Mouse (Mus musculus): ENCODE data around the gene Hibadh. TPM values are rescaled to one million over a fixed set of nuclear protein-coding genes. Genes with fewer than 3 reads are reported as not detected.

Gene Hibadh
- polyA plus RNA-seq, 1 experiment from 2014 or later: 63.6 TPM

DNA sequence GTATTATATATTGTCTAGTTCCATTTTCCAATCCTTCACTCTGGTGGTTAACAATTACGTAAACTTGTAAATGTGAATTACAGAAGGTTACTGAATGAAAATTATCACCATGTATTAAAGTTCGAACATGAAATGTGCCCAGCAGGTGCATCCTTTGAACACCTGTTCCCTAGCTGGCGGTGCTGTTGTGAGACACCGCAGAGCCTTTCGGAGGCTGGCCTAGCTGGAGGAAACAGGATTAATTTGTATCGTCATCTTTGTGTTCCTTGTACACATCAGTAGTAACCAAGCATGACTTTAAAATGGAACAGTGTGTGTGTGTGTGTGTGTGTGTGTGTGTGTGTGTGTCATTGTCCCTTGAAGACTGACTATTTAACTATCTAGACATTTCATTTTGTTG lies 7.8 kb upstream of the Hibadh start:
- Histone ChIP-seq H3K4me1 (replicated peaks; ENCODE audit: control insufficient read depth, insufficient read depth, low read length) (no peaks in the 10 kb centered on the region), H3K36me3 (ENCODE audit: control insufficient read depth, insufficient read depth, low read length) (no peaks in the 10 kb centered on the region), H3K4me2 (no peak overlapping the region), H3K9ac (ENCODE audit: low read depth, low read length) (no peak overlapping the region), H3K27me3 (replicated peaks; ENCODE audit: control insufficient read depth, insufficient read depth, low read length) (no peaks in the 10 kb centered on the region; the same call in 1 of the 2 replicates), H3K27ac (ENCODE audit: low read depth, low read length) (no peak overlapping the region), H3K9me3 (ENCODE audit: control insufficient read depth, low read length) (no peaks in the 10 kb centered on the region), H3K4me3 (ENCODE audit: low read depth, low read length) (no peak overlapping the region)
- ATAC-seq (replicated peaks; ENCODE audit: low FRiP score): no peak
- 91% methylated on average over 6 of the region's 6 CpGs for WGBS
- no peak for DNase-seq (ENCODE audit: low spot score)

DNA sequence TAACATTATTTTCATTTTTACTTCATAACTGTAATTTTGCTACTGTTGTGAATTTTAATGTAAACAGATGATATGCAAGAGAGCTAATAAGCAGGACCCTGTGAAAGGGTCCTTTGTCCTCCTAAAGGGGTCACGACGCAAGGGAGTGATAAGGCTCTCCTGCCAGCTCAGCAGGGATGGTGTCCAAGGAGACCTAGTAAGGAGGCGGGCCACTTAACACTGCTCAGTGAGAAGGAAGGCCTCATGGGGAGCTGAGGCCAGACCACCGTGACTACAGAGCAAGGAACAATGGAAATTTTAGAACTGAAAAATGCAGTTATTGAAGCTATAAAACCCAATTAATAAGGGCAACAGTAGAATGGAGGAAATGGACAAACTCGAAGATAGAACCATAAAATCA lies 5.7 kb upstream of the Hibadh start:
- Histone ChIP-seq H3K4me2 (no peak overlapping the region), H3K4me1 (replicated peaks; ENCODE audit: control insufficient read depth, insufficient read depth, low read length) (no peaks in the 10 kb centered on the region), H3K9me3 (ENCODE audit: control insufficient read depth, low read length) (no peaks in the 10 kb centered on the region), H3K4me3 (ENCODE audit: low read depth, low read length) (no peak overlapping the region), H3K27ac (ENCODE audit: low read depth, low read length) (no peak overlapping the region), H3K27me3 (replicated peaks; ENCODE audit: control insufficient read depth, insufficient read depth, low read length) (no peaks in the 10 kb centered on the region; the same call in 1 of the 2 replicates), H3K9ac (ENCODE audit: low read depth, low read length) (no peak overlapping the region), H3K36me3 (ENCODE audit: control insufficient read depth, insufficient read depth, low read length) (no peaks in the 10 kb centered on the region)
- 44% methylated on average over 5 of the region's 5 CpGs for WGBS
- DNase-seq (ENCODE audit: low spot score): no peak
- ATAC-seq (replicated peaks; ENCODE audit: low FRiP score): no peak

DNA sequence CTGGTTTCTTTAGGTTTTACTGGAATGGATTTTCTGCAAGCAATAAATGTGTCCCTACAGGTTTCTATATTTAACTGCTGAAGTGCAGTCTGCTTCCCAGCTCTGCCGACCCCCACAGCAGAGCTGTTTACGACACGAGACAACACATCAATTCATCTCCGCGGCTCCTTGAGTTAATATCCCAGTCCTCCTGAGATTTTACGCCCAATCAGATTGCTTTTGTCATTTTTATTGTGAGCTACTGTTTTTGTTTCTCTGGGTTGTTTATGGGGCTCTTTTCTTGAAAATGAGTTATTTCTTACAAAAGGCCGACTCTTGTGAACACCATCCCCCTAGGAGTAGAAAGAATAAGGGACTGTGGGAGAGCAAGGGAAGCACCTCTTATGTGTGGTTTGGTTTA lies 2.0 kb upstream of the Hibadh start:
- Histone ChIP-seq H3K27me3 (replicated peaks; ENCODE audit: control insufficient read depth, insufficient read depth, low read length) (no peaks in the 10 kb centered on the region; the same call in 1 of the 2 replicates), H3K27ac (ENCODE audit: low read depth, low read length) (no peak overlapping the region), H3K4me1 (replicated peaks; ENCODE audit: control insufficient read depth, insufficient read depth, low read length) (peaks cover 7% of the 10 kb centered on the region; the same call in 1 of the 2 replicates), H3K9ac (ENCODE audit: low read depth, low read length) (no peak overlapping the region), H3K4me3 (ENCODE audit: low read depth, low read length) (no peak overlapping the region), H3K4me2 (no peak overlapping the region), H3K36me3 (ENCODE audit: control insufficient read depth, insufficient read depth, low read length) (no peaks in the 10 kb centered on the region), H3K9me3 (ENCODE audit: control insufficient read depth, low read length) (no peaks in the 10 kb centered on the region)
- no peak for DNase-seq (ENCODE audit: low spot score)
- no peak for ATAC-seq (replicated peaks; ENCODE audit: low FRiP score)
- 65% methylated on average over 7 of the region's 7 CpGs for WGBS

GRCm38 (mm10) chr6:52641076-52641475 lies 887 bp upstream of the Hibadh start:
- H3K36me3 ChIP-seq (ENCODE audit: control insufficient read depth, insufficient read depth, low read length): no peaks in the 10 kb centered on the region
- 71% methylated on average over 3 of the region's 3 CpGs for WGBS
- no peaks in the 10 kb centered on the region for H3K9me3 ChIP-seq (ENCODE audit: control insufficient read depth, low read length)
- H3K27me3 ChIP-seq (replicated peaks; ENCODE audit: control insufficient read depth, insufficient read depth, low read length): no peaks in the 10 kb centered on the region; the same call in 1 of the 2 replicates
- no peak overlapping the region for H3K4me2 ChIP-seq
- no peak overlapping the region for H3K4me3 ChIP-seq (ENCODE audit: low read depth, low read length)
- ATAC-seq (replicated peaks; ENCODE audit: low FRiP score): no peak
- H3K27ac ChIP-seq (ENCODE audit: low read depth, low read length): no peak overlapping the region
- no peak overlapping the region for H3K9ac ChIP-seq (ENCODE audit: low read depth, low read length)
- DNase-seq (ENCODE audit: low spot score): no peak
- H3K4me1 ChIP-seq (replicated peaks; ENCODE audit: control insufficient read depth, insufficient read depth, low read length): peaks cover 7% of the 10 kb centered on the region; the same call in 1 of the 2 replicates

DNA sequence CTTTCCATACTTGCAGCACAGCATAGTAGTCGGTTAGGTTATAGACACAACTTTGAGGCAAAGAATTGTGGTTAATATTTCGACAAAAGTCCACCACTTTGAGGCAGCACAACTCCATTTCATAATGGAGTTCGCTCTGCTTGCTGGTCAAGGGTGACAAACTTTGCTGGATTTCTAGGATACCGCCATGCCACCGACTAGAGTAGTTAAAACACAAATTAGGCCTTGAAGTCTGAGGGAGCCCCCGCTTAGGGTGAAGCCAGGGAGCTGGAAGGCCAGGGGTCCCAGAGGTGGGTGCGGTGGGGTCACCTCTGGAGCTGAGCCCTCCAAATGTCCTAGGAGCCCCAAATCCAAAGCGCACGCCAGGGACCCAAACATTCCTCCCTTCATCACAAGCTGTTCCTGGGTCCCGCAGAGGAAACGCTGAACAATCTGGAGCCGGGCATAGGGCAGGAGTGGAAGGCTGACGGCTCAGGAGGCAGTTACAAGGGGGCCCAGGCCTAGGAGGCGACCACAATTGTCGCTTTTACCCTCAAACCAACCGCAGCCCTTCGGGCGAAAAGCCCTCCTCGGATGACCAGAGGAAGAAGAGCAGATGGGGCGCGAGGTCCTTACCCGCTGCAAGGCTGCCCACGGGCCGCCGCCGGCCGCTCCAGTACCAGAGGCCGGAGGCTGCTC lies 504 bp downstream of the Hibadh start:
- Histone ChIP-seq H3K9ac (ENCODE audit: low read depth, low read length) (peak overlapping the region; percentile 78), H3K27ac (ENCODE audit: low read depth, low read length) (peak overlapping the region; percentile 59), H3K4me2 (peak overlapping the region; percentile 79), H3K4me1 (replicated peaks; ENCODE audit: control insufficient read depth, insufficient read depth, low read length) (peaks cover 7% of the 10 kb centered on the region; the same call in 1 of the 2 replicates), H3K36me3 (ENCODE audit: control insufficient read depth, insufficient read depth, low read length) (no peaks in the 10 kb centered on the region), H3K27me3 (replicated peaks; ENCODE audit: control insufficient read depth, insufficient read depth, low read length) (no peaks in the 10 kb centered on the region; the same call in 1 of the 2 replicates), H3K4me3 (ENCODE audit: low read depth, low read length) (peak overlapping the region; percentile 73), H3K9me3 (ENCODE audit: control insufficient read depth, low read length) (no peaks in the 10 kb centered on the region)
- ATAC-seq (replicated peaks; ENCODE audit: low FRiP score): peak; percentile 47
- DNase-seq (ENCODE audit: low spot score): peak; percentile 70
- WGBS: 2% methylated on average over 28 of the region's 28 CpGs

DNA sequence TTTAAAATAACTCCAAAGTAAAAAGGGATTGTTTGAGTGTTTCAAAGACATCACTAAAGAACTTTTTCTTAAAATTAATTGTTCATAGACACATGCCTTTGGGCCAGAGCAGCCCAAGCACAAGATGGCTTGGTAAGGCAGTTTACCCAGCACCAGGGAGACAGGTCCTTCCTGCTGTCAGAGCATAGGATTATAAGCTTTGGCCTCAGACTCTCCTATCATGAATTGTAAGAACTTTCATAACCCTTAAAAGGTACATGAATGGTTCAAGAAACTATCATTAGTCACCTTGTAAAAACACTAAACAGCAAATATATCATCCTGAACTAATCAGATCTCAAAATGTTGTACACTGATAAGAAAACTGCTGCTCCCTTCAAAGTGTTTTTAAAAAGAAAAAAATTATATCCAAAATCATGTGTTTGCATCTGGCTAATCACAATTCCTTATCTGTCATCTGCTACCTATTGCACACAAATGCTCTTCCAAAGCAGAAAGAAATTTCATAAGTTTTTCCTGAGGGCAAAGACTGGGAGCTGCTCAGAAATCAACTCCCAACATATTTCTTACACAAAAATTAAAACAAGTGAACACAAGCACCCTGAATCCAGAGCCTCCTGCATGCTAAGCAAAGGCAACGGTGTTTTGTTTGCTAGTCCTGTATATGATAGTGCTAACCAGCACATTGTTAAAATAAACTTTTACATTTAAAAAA lies 1.6 kb downstream of the Hibadh start:
- Histone ChIP-seq H3K27ac (ENCODE audit: low read depth, low read length) (no peak overlapping the region), H3K9me3 (ENCODE audit: control insufficient read depth, low read length) (no peaks in the 10 kb centered on the region), H3K27me3 (replicated peaks; ENCODE audit: control insufficient read depth, insufficient read depth, low read length) (no peaks in the 10 kb centered on the region; the same call in 1 of the 2 replicates), H3K9ac (ENCODE audit: low read depth, low read length) (no peak overlapping the region), H3K4me1 (replicated peaks; ENCODE audit: control insufficient read depth, insufficient read depth, low read length) (peaks cover 7% of the 10 kb centered on the region; the same call in 1 of the 2 replicates), H3K4me3 (ENCODE audit: low read depth, low read length) (peak overlapping the region; percentile 73), H3K36me3 (ENCODE audit: control insufficient read depth, insufficient read depth, low read length) (no peaks in the 10 kb centered on the region), H3K4me2 (peak overlapping the region; percentile 79)
- 68% methylated on average over 1 of the region's 1 CpGs for WGBS
- ATAC-seq (replicated peaks; ENCODE audit: low FRiP score) (no peak), DNase-seq (ENCODE audit: low spot score) (no peak)

GRCm38 (mm10) chr6:52637337-52637736 lies 2.9 kb downstream of the Hibadh start:
- Histone ChIP-seq H3K27me3 (replicated peaks; ENCODE audit: control insufficient read depth, insufficient read depth, low read length) (no peaks in the 10 kb centered on the region), H3K4me3 (ENCODE audit: low read depth, low read length) (no peak overlapping the region), H3K4me2 (no peak overlapping the region), H3K27ac (ENCODE audit: low read depth, low read length) (no peak overlapping the region), H3K36me3 (ENCODE audit: control insufficient read depth, insufficient read depth, low read length) (no peaks in the 10 kb centered on the region), H3K4me1 (replicated peaks; ENCODE audit: control insufficient read depth, insufficient read depth, low read length) (peaks cover 7% of the 10 kb centered on the region; the same call in 1 of the 2 replicates), H3K9ac (ENCODE audit: low read depth, low read length) (no peak overlapping the region), H3K9me3 (ENCODE audit: control insufficient read depth, low read length) (no peaks in the 10 kb centered on the region)
- ATAC-seq (replicated peaks; ENCODE audit: low FRiP score) (no peak), DNase-seq (ENCODE audit: low spot score) (no peak)
- 80% methylated on average over 4 of the region's 4 CpGs for WGBS

DNA sequence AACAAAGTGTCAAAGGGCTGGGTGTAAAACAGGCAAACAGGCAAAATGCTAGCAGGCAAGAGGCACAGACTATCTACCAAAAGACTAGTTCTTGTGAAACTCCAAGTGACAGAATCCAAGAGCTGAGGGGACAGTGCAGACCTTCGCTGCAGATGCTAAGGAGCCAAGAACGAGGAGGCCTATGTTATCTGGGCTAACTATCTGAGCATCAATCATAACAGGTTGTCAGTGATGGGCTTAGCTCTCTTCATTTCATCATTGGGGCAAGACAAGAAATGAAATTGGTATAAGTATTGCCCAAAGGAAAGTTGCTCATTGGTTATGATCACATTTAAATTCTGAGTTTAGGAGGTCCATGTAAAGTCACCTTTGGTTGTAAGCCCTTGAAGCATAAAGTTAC lies 4.8 kb downstream of the Hibadh start:
- no peak overlapping the region for H3K27ac ChIP-seq (ENCODE audit: low read depth, low read length)
- H3K9me3 ChIP-seq (ENCODE audit: control insufficient read depth, low read length): no peaks in the 10 kb centered on the region
- no peaks in the 10 kb centered on the region for H3K27me3 ChIP-seq (replicated peaks; ENCODE audit: control insufficient read depth, insufficient read depth, low read length)
- ATAC-seq (replicated peaks; ENCODE audit: low FRiP score) (no peak), DNase-seq (ENCODE audit: low spot score) (no peak)
- H3K4me3 ChIP-seq (ENCODE audit: low read depth, low read length): no peak overlapping the region
- H3K4me2 ChIP-seq: no peak overlapping the region
- no peak overlapping the region for H3K9ac ChIP-seq (ENCODE audit: low read depth, low read length)
- H3K4me1 ChIP-seq (replicated peaks; ENCODE audit: control insufficient read depth, insufficient read depth, low read length): peaks cover 7% of the 10 kb centered on the region; the same call in 1 of the 2 replicates
- 76% methylated on average over 2 of the region's 2 CpGs for WGBS
- H3K36me3 ChIP-seq (ENCODE audit: control insufficient read depth, insufficient read depth, low read length): no peaks in the 10 kb centered on the region
